Mouse (Mus musculus) gastrocnemius, postnatal 4 days (tissue): Measurements from ENCODE around the gene Itm2c. TPM values are rescaled to one million over a fixed set of nuclear protein-coding genes. Genes with fewer than 3 reads are reported as not detected.

ENCODE experiments used
- DNase-seq, 2 experiments: peaks; one replicate each; pipeline ENCODE4 v3.0.0; 2021 to 2022; ENCODE audit warnings: low spot score in 2 of 2, mixed read lengths in 2 of 2
- total RNA-seq, 2 experiments: library from RNA; stranded (reverse); gene quantifications; 2 replicates each; pipeline ENCODE4 v1.2.3; 2021

Gene Itm2c
- total RNA-seq, 2 experiments from 2014 or later: 79.6 to 80.8 TPM

DNA sequence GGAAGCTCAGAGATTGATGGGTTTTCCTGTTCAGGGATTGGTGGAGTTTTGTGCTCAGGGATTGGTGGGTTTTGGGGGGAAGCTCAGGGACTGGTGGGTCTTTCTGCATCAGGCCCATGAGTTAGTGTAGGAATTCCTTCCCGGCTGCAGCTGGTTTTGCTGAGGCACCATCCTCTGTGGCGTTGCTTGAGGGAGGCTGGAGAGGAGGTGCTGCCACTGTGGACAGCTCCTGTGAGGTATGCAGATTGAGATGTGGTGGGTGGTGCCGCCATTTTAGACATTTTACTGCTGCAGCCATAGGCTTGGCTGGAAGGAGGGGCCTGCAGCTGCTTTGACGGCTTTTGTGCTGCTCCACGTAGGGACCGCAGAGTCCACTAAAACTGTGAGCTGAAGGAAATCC is 35.3 kb downstream of the Itm2c start:
- DNase-seq: no peak

DNA sequence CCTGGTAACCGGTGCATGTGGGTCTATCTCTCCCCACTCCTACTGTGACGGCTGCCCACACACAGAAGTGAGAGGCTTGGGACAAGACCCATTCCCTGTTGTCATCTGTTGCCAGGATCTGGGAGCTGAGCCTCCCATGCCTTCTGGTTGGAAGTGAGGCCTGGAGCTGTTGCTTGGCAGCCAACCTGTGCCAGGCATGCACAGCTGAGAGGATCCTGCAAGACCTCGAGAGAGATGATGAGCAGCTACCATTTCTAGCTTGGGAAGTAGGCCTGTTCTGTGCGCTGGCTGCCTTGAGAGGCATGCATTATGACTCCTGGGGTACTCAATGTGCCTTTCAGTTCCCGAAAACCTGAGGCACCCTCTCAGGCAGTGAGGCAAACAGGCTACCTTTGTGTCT is 37.1 kb downstream of the Itm2c start:
- no peak for DNase-seq

DNA sequence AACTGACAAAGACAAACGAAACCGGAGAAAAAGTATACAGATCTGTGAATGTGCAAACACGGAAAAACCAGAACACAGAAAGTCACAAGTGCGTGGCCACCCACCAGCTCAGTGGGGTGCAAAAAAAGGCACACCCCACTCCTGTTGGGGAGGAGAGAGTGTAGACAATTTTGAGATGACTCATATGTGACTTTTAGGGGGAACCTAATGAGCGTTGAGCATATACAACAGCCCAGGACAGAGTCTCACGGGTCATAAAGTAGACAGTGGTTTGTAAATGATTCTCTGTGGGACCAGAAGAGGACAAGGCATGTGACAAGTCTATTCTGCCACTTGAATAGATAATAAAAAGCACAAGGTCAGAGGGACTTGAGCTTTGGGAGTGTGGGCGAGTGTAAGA is 39.1 kb downstream of the Itm2c start:
- DNase-seq: no peak

DNA sequence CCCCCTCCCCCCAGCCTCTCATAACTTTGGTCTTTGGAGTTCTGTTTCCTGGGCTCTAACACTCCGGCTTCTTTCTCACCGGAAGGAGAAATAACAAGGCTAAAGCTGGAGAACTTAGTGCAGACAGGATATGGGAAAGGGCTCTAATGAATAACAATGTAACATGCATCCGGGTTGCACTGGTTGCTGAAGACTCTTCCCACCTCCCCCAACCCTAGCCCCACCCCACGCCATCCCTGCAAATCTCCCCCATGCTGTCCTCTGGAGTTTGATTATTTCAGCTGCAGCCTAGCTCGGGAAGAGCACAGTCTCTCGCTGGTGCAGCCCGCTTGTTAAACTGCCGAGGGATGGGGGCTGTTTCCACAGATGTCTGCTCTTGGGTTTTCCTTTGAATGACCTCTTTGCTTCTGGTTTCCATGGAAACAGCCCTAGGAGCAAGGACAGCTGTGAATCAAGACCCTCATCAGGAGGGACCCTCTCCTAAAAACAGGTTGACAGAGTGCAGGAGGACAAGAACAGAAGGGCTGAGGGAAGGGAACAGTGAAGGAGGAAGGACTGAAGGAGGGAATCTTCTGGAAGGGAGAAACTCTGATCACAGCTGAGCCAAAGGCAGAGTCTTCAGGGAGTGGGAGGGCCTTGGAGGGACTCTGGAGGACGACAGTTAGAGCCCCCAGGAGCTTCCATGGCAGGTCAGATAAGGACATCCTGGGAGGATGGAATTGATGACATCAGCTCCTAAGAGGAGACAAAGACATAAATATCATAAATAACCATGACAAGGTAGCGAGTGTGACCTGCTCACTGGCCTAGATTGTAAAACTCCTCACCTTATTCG is 39.8 kb downstream of the Itm2c start:
- no peak for DNase-seq

DNA sequence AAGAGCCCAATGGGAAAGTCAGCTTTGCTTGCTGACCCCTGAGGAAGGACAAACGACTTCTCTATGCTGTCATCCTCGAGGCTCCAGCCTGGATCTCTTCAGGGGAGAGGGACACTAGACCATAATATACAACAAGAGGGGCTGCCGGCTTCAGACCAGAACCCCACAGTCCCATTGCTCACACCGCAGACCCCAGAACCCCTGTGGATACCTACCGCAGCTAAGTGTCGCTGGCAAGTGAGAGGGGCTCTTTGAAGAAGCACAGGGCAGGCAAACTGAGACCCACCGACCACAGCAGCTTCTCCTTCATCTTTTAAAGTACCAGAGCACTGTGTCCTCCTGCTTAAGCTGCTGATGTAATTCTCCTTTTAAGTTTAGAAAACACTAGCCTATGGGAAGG is 40.5 kb downstream of the Itm2c start:
- DNase-seq: no peak

DNA sequence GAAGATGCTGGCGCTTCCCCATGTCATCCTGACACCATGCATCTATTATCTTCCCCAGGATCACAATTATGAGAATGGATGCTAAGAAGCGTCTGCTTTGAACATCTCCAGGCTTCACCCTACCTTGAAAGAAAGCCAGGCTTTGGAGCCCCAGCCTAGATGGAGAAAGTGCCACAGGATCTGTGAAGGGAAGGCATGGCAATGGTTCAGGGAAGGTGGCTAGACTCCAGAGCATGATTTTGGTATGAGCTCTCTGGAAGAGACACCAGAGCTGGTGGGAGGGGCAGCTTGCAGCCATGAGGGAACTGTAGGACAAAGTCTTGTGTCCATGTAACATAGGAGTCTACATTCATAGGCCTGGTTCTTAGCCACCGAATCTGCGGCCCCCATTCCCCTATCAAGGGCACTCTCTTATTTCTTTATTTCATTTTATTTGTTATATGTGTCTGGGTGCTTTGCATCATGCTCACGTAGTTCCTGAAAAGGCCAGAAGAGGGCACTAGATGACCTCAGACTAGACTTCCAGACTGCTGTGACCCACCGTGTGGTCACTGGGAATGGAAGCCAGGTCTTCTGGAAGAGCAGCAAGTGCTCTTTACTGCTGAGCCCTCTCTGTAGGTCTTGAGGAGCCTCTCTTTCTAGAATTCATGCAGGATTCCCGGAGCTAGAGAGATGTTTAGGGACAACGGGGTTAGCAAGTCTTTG is 41.2 kb downstream of the Itm2c start:
- DNase-seq: peak in 1 of 2 experiments; percentile 46

DNA sequence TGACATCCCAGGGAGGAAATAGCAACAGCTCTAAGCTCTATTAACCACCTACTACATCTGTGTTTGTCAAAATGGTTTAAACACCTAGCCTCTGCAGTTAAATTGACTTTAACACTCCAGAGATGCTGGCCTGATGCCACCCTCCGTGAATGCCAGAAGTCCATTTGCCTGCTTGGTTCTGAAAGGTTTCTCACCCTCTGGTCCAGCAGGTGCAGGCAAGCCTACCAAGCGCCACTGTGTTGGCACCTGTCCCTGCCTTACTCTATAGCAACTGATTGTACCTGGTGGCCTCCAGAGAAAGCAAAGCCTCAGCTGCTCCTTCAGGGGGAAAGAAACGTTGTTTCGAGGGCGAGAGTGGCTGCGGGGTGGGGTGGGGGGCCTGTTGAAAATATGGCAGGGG is 42.2 kb downstream of the Itm2c start:
- DNase-seq: no peak

DNA sequence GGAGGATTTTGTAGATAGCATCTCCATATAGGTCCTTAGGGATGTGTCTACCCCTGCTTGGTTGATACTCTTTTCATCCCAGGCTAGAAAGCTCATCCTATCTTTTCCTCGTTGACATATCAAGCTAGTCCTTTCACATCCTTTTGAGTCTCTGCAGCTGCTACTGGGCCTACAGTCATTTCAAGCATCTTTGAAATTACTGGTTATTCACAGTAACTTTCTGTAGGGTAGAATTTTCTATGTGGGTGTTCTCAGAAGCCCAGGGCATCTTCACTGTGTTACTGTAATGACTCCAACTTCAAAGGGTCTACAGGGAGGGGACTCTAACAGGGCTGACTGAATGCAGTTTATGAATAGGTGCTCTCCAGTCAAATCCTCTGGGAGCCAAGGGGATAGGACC is 43.2 kb downstream of the Itm2c start:
- no peak for DNase-seq

DNA sequence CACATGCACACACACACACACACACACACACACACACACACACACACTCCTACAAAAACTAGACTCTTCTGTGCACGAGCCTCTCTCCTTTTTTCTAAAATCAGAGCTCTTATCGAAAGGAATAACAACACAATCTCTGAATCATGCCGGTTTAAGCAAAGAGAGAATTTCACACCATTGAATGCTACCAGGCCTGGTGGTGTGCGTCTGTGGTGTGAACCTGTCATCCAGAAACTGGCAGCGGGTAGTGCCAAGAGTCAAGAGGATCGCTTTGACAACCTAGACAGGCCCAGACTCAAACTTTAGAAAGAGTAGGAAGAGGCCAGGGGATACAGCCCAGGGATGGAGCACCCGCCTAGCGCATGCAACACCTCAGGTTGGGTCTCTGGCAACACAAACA is 48.2 kb downstream of the Itm2c start:
- no peak for DNase-seq

DNA sequence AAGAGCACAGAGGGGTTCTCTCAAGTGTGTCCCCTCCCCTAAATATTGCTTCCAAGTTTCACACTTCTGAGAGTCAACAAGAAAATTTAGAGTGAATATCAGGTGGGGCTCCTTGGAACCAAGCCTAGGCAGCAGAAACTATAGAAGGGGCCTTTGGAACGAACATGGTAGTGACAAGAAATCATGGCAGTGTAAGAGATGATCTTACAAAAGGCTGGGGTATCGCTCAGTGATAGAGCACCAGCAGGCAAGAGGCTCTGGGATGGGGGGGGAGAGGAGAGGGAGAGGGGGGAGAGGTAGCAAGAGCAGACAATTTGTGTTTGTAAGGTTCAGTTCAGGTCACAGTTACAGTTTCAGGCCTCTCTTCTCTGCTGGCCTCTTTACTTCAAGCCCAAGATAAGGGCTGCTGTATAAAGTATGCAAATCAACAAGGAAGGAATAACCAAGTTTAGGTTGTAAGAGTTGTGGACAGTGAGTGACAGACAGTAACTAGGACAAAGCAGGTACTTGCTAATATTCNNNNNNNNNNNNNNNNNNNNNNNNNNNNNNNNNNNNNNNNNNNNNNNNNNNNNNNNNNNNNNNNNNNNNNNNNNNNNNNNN is 55.1 kb downstream of the Itm2c start:
- DNase-seq: no peak

DNA sequence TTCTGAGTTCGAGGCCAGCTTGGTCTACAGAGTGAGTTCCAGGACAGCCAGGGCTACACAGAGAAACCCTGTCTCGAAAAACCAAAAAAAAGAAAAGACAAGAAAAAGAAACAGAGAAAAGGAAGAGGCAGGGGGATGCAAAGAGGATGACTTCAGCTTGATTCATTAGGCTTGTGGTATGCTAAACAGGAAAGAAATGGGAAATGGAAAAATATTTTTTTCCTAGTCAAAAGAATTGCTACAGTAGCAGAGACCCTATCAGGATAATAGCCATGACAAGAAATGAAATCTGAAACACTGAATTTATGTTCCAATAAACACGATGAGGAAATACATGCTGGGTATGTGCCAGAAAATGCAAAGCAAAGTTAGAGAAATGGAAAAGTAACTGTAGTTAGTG is 61.1 kb downstream of the Itm2c start:
- DNase-seq: no peak

DNA sequence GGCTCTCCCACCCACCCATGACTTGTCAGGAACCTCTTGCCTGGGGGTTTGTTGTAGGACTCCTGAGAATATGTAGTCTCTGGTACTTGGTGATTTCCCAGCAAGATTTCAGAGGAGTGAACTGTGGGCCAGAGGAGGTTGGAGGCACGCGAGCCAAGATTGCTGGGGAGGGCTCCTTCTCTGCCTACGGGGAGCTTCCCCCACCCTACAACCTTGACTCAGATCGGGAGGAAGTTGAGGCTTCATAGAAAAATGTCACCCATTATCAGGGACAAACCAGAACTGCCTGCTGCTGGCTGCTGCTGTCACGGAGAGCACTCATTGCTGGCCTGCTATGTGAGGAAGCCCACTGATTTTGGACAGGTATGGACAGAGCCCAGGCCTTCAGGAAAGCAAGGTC is 63.2 kb downstream of the Itm2c start:
- no peak for DNase-seq

DNA sequence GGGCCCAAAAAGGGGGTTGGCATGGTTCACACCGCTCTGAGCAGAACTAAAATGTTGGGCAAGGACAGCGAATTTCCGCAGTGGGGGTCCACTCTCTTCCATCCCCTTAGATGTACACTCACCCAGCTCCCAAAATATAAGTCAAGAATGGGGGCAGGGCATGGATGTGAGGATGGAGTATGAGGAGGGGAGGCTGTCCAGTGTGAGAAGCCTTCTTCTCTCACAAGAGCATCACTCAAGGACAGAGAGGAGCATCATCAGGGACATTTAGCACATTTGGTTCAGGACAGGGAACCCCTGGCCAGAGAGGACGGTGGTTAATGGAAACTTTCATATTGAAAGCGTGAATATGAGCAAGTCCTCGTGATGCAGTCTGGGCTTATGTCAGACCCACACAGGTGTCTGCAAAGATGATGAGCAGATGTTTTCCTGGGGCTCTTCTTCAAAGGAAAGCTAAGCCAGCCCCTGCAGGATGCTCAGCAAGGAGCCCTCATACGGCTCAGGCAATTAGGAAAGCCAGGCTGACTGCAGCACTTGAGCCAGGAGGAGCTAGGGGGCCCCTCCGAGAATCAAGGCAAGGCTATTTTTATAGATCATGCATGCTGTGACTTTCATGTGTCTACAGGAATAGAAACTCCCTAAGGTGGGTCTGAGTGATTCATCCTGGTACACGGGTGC is 64.0 kb downstream of the Itm2c start:
- no peak for DNase-seq

Other genes with a start within 250 kb of the Itm2c start
- 1 to 10 TPM; 1.5 to 2.0 TPM for gene Sp100, start 244.3 kb upstream of the Itm2c start, total RNA-seq
- gene A630001G21Rik, start 115.6 kb upstream of the Itm2c start, total RNA-seq: 1 to 10 TPM in 1 of 2 experiments, under 1 TPM in 1; 0.98 to 1.1 TPM
- gene Cab39, start 100.8 kb upstream of the Itm2c start, total RNA-seq: 10 to 100 TPM; 75.5 to 75.6 TPM
- under 1 TPM; 0.39 to 0.96 TPM for gene 4933407L21Rik, start 34.2 kb downstream of the Itm2c start, total RNA-seq
- gene Gpr55, start 66.7 kb downstream of the Itm2c start, total RNA-seq: not detected
- gene Spata3, start 122.5 kb downstream of the Itm2c start, total RNA-seq: not detected
- under 1 TPM; 0.23 to 0.27 TPM for gene 2810459M11Rik, start 151.6 kb downstream of the Itm2c start, total RNA-seq
- gene Psmd1, start 170.1 kb downstream of the Itm2c start, total RNA-seq: 100 to 1,000 TPM; 120 to 139 TPM
- gene Htr2b, start 217.7 kb downstream of the Itm2c start, total RNA-seq: 1 to 10 TPM; 1.2 TPM
- 1 to 10 TPM in 1 of 2 experiments, not detected in 1; 1.3 TPM for gene Gm21972, start 239.4 kb downstream of the Itm2c start, total RNA-seq